Mouse (Mus musculus): ENCODE results near the gene Tspear.
"Not testable (repeated sequence)": the region's sequence is repeated elsewhere in the genome, so short reads cannot be mapped to it uniquely, and the experiment has no call there.

DNA sequence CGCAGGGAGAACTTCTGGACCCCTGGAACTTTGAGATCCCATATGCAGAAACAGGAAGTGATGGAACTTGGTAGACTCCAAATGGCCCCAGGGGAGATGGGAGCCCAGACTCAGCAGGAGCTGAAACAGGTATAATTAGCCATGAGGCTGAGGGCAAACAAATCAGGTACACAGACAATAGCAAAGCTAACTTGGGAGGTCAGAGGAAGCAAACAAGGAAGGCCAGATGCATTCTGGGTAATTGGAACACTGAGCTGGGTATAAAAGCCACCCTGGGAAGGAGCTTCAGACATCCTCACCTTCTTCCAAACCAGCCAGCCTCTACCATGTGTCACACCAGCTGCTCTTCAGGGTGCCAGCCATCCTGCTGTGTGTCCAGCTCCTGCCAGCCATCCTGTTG lies 33.9 kb downstream of the Tspear start, which contains the start of gene Krtap12-1:
- not testable (repeated sequence) for TF ChIP-seq POLR2A (IDR thresholded peaks at IDR 0.05; ENCODE audit: control insufficient read depth, low read depth, low read length); CTCF (IDR thresholded peaks at IDR 0.05; ENCODE audit: control insufficient read depth, insufficient read depth, insufficient replicate concordance, low read depth, low read length)

Measured in testis, adult 2 months (tissue).